Mouse (Mus musculus) kidney, embryonic 15.5 days (tissue): Measurements from ENCODE around the gene Krtap19-3. TPM values are rescaled to one million over a fixed set of nuclear protein-coding genes. Genes with fewer than 3 reads are reported as not detected.

Experiments
- polyA plus RNA-seq: library from polyadenylated mRNA; unstranded; fragments of >200 nt; fragmentation: Nextera tagmentation; extraction: Ambion mirVana; gene quantifications from 2 replicates; pipeline ENCODE4 v1.2.1, GENCODE M21; 2015

The Krtap19-3 gene
- polyA plus RNA-seq, 1 experiment from 2014 or later: not detected

Other genes with a start within 250 kb of the Krtap19-3 start
- not detected in 2 replicates for gene Krtap26-1, start 230.2 kb downstream of the Krtap19-3 start, polyA plus RNA-seq
- gene Krtap27-1, start 206.4 kb downstream of the Krtap19-3 start, polyA plus RNA-seq: not detected in 2 replicates
- not detected in 2 replicates for gene 2310061N02Rik, start 170.1 kb downstream of the Krtap19-3 start, polyA plus RNA-seq
- not detected in 2 replicates for gene Krtap13-1, start 149.2 kb downstream of the Krtap19-3 start, polyA plus RNA-seq
- gene Krtap13, start 126.4 kb downstream of the Krtap19-3 start, polyA plus RNA-seq: 0.19 TPM in 1 of 2 replicates, not detected in the other
- 0.30 TPM in 1 of 2 replicates, not detected in the other for gene 2310034C09Rik, start 119.2 kb downstream of the Krtap19-3 start, polyA plus RNA-seq
- not detected in 2 replicates for gene 2310057N15Rik, start 103.8 kb downstream of the Krtap19-3 start, polyA plus RNA-seq
- not detected in 2 replicates for gene Gm5965, start 100.1 kb downstream of the Krtap19-3 start, polyA plus RNA-seq
- gene Gm20741, start 65.8 kb downstream of the Krtap19-3 start, polyA plus RNA-seq: not detected in 2 replicates
- not detected in 2 replicates for gene Krtap15, start 57.8 kb downstream of the Krtap19-3 start, polyA plus RNA-seq
- gene Krtap14, start 51.9 kb downstream of the Krtap19-3 start, polyA plus RNA-seq: not detected in 2 replicates
- not detected in 2 replicates for gene Krtap19-1, start 8.6 kb downstream of the Krtap19-3 start, polyA plus RNA-seq
- gene Krtap19-2, start 3.8 kb downstream of the Krtap19-3 start, polyA plus RNA-seq: not detected in 2 replicates
- not detected in 2 replicates for gene Krtap19-4, start 7.1 kb upstream of the Krtap19-3 start, polyA plus RNA-seq
- gene Krtap19-5, start 18.4 kb upstream of the Krtap19-3 start, polyA plus RNA-seq: not detected in 2 replicates
- not detected in 2 replicates for gene Krtap19-9b, start 54.2 kb upstream of the Krtap19-3 start, polyA plus RNA-seq
- gene Krtap16-3, start 84.8 kb upstream of the Krtap19-3 start, polyA plus RNA-seq: not detected in 2 replicates
- gene Krtap22-2, start 132.7 kb upstream of the Krtap19-3 start, polyA plus RNA-seq: not detected in 2 replicates
- gene Gm10229, start 137.2 kb upstream of the Krtap19-3 start, polyA plus RNA-seq: not detected in 2 replicates
- gene Krtap6-1, start 153.7 kb upstream of the Krtap19-3 start, polyA plus RNA-seq: not detected in 2 replicates
- gene Gm10228, start 163.4 kb upstream of the Krtap19-3 start, polyA plus RNA-seq: not detected in 2 replicates
- gene Krtap6-5, start 169.8 kb upstream of the Krtap19-3 start, polyA plus RNA-seq: not detected in 2 replicates
- gene 1110025L11Rik, start 186.0 kb upstream of the Krtap19-3 start, polyA plus RNA-seq: not detected in 2 replicates
- not detected in 2 replicates for gene Krtap6-3, start 206.0 kb upstream of the Krtap19-3 start, polyA plus RNA-seq